Mouse (Mus musculus) stomach, postnatal 0 days (tissue): Measurements from ENCODE around the gene Ppm1h. TPM values are rescaled to one million over a fixed set of nuclear protein-coding genes. Genes with fewer than 3 reads are reported as not detected.

ENCODE experiments used
- ATAC-seq: fragments of 200-750 bp; cut with Nextera tagmentation; 2 replicates; pipeline ENCODE4 v1.8.0; 2017; ENCODE audit not compliant: low FRiP score, low TSS enrichment
- DNase-seq: peaks from one replicate; pipeline ENCODE4 v3.0.0-alpha.2; 2016; ENCODE audit warnings: low spot score
- H3K27ac ChIP-seq: fragments of 300-500 bp; sonication (generic); replicated peaks from 2 replicates; pipeline ENCODE4 v1.5.1; 2014; ENCODE audit warnings: mild to moderate bottlenecking, control low read depth
- H3K27me3 ChIP-seq: fragments of 300-500 bp; sonication (generic); 2 replicates; pipeline ENCODE4 v1.6.1; 2014; ENCODE audit warnings: low read length; ENCODE audit not compliant: control insufficient read depth, insufficient read depth
- H3K36me3 ChIP-seq: fragments of 300-500 bp; sonication (generic); 2 replicates; pipeline ENCODE4 v1.6.1; 2014; ENCODE audit warnings: low read length, mixed read lengths; ENCODE audit not compliant: control insufficient read depth, insufficient read depth
- H3K4me1 ChIP-seq: fragments of 300-500 bp; sonication (generic); replicated peaks from 2 replicates; pipeline ENCODE4 v1.6.1; 2014; ENCODE audit warnings: antibody characterized with exemption; ENCODE audit not compliant: control insufficient read depth, insufficient read depth
- H3K4me2 ChIP-seq: fragments of 300-500 bp; sonication (generic); replicated peaks from 2 replicates; pipeline ENCODE4 v1.6.1; 2014; ENCODE audit warnings: low read depth, mild to moderate bottlenecking, control low read depth, moderate library complexity
- H3K4me3 ChIP-seq: fragments of 300-500 bp; sonication (generic); 2 replicates; pipeline ENCODE4 v1.5.1; 2014; ENCODE audit warnings: low read depth, low read length, control low read depth
- H3K9ac ChIP-seq: fragments of 300-500 bp; sonication (generic); 2 replicates; pipeline ENCODE4 v1.6.1; 2014; ENCODE audit warnings: mild to moderate bottlenecking, low read length, control low read depth, mixed read lengths
- H3K9me3 ChIP-seq: fragments of 300-500 bp; sonication (generic); 2 replicates; pipeline ENCODE4 v1.6.1; 2016; ENCODE audit warnings: low read length; ENCODE audit not compliant: control insufficient read depth
- CTCF ChIP-seq: IDR thresholded peaks from 2 replicates; pipeline ENCODE4 v1.5.1; 2016; ENCODE audit warnings: antibody characterized with exemption, low read depth, mild to moderate bottlenecking, moderate library complexity
- EP300 ChIP-seq: optimal IDR thresholded peaks from 2 replicates; pipeline ENCODE3; 2016; ENCODE audit warnings: antibody characterized with exemption
- WGBS: fragments of 180-500 bp; shearing (Covaris S2); extraction: QIAGEN DNeasy Blood & Tissue Kit; methylation state at CpG from one replicate; pipeline ENCODE4 v1.1.7; 2014; 5-methylcytosine and 5-hydroxymethylcytosine counted together
- polyA plus RNA-seq: library from polyadenylated mRNA; unstranded; fragments of >200 nt; fragmentation: Nextera tagmentation; extraction: Ambion mirVana; gene quantifications from 2 replicates; pipeline ENCODE4 v1.2.1, GENCODE M21; 2015

Ppm1h gene
- polyA plus RNA-seq, 1 experiment from 2014 or later = 7.6 TPM

DNA sequence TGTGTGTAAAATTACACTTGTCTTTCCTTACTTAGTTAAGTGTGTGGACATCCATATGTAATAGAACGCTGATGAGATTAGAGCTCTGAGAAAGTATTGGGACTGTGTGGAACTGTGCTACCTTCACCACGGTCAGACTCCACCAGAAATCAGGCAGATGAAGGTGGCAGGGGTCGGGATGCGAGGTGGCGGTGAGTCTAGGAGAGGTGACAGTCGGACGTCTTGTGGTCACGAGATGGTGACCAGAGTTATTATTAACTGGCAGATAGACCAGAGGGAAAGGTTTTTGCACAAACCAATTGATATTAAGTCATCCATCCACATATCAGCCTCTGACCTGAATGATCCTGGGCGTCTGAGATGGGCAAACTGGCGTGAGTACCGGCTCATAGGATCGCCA, 70.5 kb downstream of the Ppm1h start:
- H3K4me2 ChIP-seq = no peak overlapping the region
- no peaks in the 10 kb centered on the region for H3K9me3 ChIP-seq
- no peak for DNase-seq
- no peaks in the 10 kb centered on the region for H3K4me1 ChIP-seq
- H3K27me3 ChIP-seq = no peaks in the 10 kb centered on the region
- H3K9ac ChIP-seq = no peak overlapping the region
- ATAC-seq = no peak
- H3K36me3 ChIP-seq = no peaks in the 10 kb centered on the region
- TF ChIP-seq EP300 = no peak
- TF ChIP-seq CTCF = no peak
- 88% methylated on average over 12 of the region's 12 CpGs for WGBS
- no peak overlapping the region for H3K27ac ChIP-seq
- no peak overlapping the region for H3K4me3 ChIP-seq

GRCm38 (mm10) chr10:122749876-122750275, 71.3 kb downstream of the Ppm1h start:
- 86% methylated on average over 7 of the region's 7 CpGs for WGBS
- H3K4me3 ChIP-seq = no peak overlapping the region
- TF ChIP-seq CTCF (no peak), EP300 (no peak)
- ATAC-seq = no peak
- H3K36me3 ChIP-seq = no peaks in the 10 kb centered on the region
- H3K27me3 ChIP-seq = no peaks in the 10 kb centered on the region
- no peak overlapping the region for H3K9ac ChIP-seq
- H3K27ac ChIP-seq = no peak overlapping the region
- no peaks in the 10 kb centered on the region for H3K4me1 ChIP-seq
- H3K4me2 ChIP-seq = no peak overlapping the region
- no peak for DNase-seq
- H3K9me3 ChIP-seq = no peaks in the 10 kb centered on the region

DNA sequence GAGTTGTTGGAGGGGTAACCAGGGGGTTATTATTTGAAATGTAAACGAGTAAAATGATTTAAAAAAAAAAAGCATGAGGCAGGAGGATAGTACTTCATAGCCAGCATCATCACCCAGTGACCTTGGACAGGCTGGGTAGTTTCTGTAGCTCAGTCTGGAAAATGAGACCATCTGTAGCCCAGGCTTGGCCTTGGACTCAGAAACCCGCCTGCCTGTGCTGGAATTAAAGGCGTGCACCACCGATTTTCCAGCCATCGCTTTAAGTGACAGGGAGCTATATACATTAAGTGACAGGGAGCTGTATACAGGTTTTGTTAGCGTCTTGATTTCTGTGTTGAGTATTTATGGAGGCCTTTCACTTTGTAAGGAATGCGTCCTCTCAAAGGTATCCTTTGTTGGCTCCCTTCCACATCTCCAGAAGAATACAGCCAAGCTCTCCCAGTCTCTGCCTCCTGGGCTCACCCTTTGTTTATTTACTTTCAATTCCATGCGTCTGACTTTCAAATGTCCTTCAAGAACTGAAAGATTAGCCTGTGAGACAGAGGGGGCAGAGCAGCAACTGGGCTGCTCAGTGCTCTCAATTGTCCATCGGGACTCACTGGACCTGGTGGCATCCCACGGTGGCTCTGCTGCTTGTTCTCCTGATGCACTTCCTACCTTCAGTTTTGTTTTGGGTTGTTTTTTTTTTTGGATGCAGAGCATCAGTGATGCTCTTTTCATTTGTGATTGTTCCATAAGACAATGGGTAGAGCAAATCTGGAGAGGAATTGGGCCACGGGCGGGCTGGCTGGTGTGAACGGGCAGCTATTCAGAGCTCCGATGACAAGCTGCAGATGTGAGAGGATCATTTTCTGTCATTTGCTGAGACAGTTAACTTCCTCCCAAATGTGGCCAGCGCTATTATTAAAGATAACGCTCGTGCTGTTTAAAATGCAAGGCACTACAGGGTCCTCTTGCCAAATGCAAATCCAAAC, 74.7 kb downstream of the Ppm1h start:
- ATAC-seq (no peak), DNase-seq (no peak)
- Histone ChIP-seq H3K27me3 (no peaks in the 10 kb centered on the region), H3K36me3 (no peaks in the 10 kb centered on the region), H3K4me3 (no peak overlapping the region), H3K4me2 (no peak overlapping the region), H3K4me1 (no peaks in the 10 kb centered on the region), H3K27ac (no peak overlapping the region), H3K9me3 (no peaks in the 10 kb centered on the region), H3K9ac (no peak overlapping the region)
- WGBS = 41% methylated on average over 17 of the region's 17 CpGs
- TF ChIP-seq CTCF = no peak
- TF ChIP-seq EP300 = no peak

GRCm38 (mm10) chr10:122753924-122754307, 75.4 kb downstream of the Ppm1h start:
- H3K27me3 ChIP-seq = no peaks in the 10 kb centered on the region
- H3K4me2 ChIP-seq = no peak overlapping the region
- no peaks in the 10 kb centered on the region for H3K36me3 ChIP-seq
- H3K4me1 ChIP-seq = no peaks in the 10 kb centered on the region
- H3K4me3 ChIP-seq = no peak overlapping the region
- TF ChIP-seq EP300 = no peak
- no peak for TF ChIP-seq CTCF
- DNase-seq (no peak), ATAC-seq (no peak)
- H3K9ac ChIP-seq = no peak overlapping the region
- WGBS = 54% methylated on average over 2 of the region's 2 CpGs
- no peaks in the 10 kb centered on the region for H3K9me3 ChIP-seq
- H3K27ac ChIP-seq = no peak overlapping the region

DNA sequence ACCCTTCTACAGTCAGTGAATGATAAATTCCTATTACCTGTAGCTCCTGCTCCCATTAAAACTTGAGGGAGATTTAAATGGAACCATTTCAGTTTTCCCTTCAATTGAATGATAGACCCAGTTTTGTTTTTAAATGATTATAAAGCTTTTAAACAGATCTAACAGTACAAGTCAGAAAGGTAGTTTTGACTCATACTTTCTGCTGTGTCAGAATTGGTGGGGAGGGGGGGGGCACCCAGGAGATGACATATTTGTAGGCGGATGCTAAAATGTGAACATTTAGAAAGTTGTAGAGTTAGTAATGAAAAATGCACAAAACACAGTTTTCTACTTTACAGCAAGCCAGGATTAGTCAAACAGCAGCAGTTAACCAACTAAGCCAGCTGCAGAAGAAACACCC, 76.4 kb downstream of the Ppm1h start:
- TF ChIP-seq CTCF (no peak), EP300 (no peak)
- H3K27ac ChIP-seq = no peak overlapping the region
- no peak for DNase-seq
- H3K4me3 ChIP-seq = no peak overlapping the region
- no peaks in the 10 kb centered on the region for H3K4me1 ChIP-seq
- no peaks in the 10 kb centered on the region for H3K27me3 ChIP-seq
- ATAC-seq = no peak
- H3K4me2 ChIP-seq = no peak overlapping the region
- H3K36me3 ChIP-seq = no peaks in the 10 kb centered on the region
- 92% methylated on average over 1 of the region's 1 CpGs for WGBS
- H3K9me3 ChIP-seq = no peaks in the 10 kb centered on the region
- no peak overlapping the region for H3K9ac ChIP-seq

DNA sequence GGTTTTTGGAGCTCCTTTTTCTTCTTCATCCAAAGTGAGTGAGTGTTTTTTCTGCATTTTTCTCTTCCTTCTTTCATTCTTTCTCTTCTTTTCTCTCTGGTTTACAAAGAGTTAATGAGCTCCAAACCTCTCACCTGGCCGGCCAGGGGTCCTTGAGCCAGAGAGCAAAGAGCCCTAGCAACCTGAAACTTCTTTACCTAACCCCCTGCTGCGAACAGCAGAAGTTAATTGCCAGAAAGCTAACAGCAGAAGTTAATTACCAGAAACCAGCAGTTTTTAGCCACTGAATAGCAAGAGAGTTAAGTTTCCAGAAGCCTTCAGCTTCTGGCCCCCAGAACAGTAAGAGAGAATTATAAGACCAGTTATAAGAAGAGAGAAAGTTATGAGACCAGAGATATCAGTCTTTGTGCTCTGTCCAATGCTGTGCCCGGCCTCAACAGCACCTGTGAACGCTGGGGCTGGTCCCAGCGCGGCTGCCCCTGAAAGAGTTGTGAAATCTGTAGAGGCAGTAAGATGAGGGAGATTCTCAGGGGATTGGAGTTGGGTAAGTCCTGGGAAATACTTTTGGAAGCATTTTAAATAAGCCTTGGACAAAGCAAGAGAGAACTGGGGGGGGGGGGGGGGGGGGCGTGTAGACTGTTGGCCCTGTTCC, 78.4 kb downstream of the Ppm1h start:
- Histone ChIP-seq H3K4me2 (no peak overlapping the region), H3K4me3 (no peak overlapping the region), H3K36me3 (no peaks in the 10 kb centered on the region), H3K9me3 (no peaks in the 10 kb centered on the region), H3K4me1 (no peaks in the 10 kb centered on the region), H3K27ac (no peak overlapping the region), H3K9ac (no peak overlapping the region), H3K27me3 (no peaks in the 10 kb centered on the region)
- TF ChIP-seq EP300 = no peak
- TF ChIP-seq CTCF = no peak
- WGBS = 37% methylated on average over 6 of the region's 7 CpGs
- ATAC-seq (no peak), DNase-seq (no peak)
